Mouse (Mus musculus) naive thymus-derived CD4-positive, alpha-beta T cell, adult 2 months (primary cell): ENCODE measurements around the gene Ube2e1.
A peak's percentile ranks its signal among the peaks of the same experiment; 100 is the strongest.

Experiments used
- DNase-seq: peaks from one replicate; pipeline ENCODE4 v3.0.0-alpha.2; 2011; ENCODE audit warnings: low read depth

The Ube2e1 gene

DNA sequence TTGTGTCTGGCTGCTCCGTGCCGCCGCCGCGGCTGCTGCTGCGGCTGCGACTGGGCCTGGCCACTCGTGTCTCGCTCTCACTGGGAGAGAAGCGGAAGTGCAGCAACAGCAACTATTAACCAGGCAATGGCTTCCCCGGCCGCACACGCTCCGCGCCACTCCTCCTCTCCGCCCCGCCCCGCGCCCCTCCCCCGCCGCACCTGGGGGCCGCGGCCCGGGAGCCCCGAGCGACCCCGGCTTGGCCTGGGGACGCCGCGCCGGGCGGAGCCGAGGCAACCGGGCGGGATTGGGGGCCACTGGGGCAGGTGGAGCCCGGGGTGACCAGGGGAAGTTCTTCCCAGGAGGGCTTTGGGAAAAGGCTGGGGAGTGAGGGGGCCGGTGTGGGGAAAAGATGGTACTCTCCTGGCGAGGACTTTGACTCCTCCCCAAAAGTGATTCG lies at the start of gene Ube2e1:
TSS of gene Ube2e1 (minus strand) at position 167 of the 439 bp plus-strand sequence.
- DNase-seq: peak; percentile 82

DNA sequence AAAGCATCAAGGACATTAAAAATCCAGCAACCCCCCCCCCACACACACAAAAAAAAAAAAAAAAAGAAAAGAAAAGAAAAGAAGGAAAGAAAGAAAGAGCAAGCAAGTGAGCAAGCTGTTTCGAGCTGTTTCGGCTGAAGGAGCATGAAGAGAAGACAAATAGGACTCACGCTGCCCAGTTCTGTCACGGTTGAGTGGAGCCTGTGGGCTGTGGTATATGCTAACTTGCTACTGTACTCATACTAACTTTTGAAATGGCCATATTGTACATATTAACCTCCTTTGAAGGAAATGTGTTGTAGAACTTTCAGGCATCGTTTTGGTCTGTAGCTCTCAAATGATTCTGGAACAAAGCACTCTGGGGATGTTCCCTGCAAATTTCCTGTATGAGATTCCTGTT lies 48.2 kb upstream of the Ube2e1 start:
- DNase-seq: no peak

DNA sequence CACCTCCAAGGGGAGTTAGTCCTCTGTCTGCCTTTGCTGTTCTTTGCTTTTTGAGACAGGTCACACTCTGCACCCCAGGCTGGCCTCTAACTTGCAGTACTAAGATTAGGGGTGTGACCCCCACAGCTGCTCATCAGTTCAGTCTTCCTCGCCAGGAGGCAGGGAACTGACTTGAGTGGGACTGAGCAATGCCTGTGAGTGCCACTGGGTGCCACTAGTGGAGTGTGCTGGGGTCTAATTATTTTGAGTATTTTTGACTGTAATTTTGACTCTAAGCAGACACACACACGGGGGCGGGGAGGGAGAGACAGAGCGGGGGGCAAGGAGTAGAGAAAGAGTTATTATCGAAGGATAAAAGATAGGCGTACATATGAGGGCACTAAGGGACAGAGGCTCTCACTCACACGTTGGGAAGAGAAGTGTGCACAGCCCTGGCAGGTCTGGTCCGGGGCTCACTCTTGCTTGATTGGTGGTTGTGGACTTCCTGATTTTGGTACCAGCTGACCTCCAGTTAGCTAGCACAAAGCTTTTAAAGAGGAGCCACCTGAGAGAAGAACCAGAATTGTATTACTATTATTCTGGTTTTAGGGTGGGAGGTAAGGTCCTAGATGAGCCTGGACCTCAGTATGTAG lies 46.4 kb upstream of the Ube2e1 start:
- DNase-seq: no peak

DNA sequence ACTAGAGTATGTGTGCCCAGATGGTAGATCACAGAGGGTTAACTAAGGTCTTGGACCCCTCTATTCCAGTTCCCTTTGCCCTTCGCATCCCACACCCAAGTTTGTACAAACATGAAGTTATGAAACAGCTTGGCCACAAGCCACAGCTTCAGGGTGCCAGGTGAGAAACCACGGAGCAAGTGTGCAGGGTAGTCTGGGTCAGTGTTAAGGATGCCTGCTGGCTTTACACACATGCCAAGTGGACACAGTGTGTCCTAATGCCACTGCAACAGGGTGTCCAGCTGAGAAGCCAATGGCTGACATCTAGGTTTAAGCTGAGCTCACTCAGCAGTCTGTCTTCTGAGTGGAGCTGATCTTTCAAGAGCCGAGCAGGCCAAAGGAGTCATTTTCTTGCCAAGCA lies 44.5 kb upstream of the Ube2e1 start:
- no peak for DNase-seq

DNA sequence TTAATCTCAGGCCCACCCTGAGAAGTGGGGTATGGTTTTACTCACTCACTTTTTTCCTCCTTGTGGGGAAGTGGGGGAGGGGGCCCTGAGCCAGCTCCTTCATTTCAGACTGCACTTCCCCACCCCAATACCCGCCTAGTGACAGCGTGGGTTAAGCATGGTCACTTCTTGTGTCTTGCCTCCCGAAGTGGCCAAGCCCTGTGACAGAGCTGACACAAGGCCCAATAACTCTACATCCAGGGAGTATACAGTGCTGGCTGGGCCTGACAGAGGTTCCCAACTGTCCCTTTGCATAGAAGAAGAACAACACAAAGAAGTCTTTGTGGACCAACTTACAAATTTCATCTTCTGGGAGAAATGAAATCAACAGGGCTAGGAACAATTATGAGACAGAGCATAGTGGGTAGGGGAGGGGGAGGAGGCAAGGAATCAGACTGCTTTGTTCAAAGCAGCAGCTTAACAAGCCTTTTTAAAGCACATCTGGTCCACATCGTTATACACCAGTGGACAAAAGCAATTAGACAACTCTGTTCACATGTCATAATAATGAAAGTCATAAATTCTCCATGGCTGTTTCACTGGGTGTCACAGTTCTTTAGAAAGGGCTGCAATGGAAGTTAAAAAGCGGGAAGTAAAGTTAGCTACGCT lies 42.2 kb upstream of the Ube2e1 start:
- no peak for DNase-seq

DNA sequence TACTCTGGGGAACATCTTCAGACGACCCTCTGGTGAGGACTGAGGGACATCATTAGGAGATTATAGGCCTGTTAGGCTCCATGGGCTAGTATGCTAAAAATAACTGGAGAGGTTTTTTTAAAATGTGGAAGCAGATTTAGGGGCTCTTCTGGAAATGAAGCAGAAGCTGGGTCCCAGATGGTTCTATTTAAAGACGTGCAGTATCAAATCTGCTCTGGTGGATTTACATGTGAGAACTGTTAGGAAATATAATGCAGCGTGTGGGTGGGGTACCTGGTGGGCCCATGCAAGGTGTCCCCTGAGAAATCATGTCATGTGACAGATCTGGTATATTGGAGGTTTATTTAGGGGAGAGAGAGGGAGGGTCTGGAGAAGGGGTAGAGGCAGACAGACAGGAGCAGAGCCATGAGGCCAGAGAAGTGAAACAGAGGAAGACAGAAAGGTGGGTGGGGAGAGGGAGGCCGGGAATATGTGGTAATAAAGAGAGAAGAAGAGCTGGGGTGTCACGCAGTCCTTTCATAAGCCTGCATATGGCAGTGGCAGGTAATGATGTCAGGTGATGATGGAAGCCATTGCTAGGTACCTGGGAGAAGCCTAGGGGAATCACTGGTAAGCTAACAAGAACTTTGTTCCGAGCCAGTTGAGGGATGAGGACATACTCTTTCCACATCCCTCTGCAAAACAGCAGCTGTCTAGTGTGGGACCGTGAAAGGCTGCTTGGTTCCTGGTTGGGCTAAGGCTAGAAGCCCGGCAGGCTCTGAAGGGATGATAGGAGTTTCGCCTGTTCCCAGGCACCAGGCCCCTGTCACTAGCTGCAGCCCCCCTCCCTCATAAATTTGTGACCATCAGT lies 41.3 kb upstream of the Ube2e1 start:
- no peak for DNase-seq

DNA sequence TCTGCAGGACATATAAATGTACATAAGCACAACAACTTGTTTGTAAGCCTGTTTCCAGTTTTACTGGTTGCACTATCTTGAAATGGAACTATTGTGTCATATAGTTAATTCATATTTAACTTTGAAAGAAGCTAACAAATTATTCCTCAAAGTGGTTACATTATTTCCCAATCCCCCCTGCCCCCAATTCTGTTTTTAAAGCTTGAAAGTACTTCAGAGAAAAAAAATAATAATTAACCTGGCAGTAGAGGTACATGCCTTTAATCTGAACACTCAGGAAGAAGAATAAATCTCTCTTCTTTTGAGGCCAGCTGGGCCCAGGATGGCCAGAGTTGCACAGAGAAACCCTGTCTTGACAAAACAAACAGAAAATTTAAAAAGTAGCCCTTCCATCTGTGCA lies 37.4 kb upstream of the Ube2e1 start:
- no peak for DNase-seq

DNA sequence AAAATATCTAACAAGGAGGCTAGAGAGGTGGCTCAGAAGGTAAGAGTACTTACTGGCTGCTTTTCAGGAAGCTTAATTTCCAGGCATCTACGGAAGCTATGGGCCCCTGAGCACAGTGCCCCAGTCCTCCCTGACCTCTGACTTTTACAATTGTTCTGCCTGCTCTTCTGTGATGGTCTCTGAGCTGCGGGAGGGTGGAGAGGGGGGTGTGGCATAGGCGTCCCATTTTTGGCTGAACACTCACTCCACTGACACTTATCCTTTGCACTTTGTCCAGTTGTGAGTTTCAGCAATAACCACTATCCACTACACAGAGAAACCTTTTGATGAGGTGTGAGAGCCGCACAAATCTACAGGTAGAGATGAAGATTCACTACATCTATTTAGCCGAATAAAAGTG lies 35.4 kb upstream of the Ube2e1 start:
- DNase-seq: no peak

DNA sequence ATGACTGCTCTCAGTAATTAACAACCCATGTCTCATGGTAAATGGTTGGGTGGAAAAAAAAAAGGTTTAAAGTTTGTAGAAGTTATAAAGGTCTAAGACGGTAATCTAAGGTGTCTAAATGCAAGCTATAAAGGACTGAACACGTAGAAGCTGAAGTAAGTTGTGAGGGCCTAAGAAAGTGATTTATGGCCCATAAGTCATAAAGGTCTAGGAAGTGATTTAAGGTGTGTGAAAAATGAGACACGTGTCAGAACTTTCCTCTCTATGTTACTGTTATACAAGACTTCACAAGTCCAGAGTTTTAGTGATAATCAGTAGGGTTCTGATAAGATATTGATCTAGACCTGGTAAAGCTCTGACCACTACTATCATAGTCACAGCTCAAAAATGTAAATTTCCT lies 32.7 kb upstream of the Ube2e1 start:
- no peak for DNase-seq

DNA sequence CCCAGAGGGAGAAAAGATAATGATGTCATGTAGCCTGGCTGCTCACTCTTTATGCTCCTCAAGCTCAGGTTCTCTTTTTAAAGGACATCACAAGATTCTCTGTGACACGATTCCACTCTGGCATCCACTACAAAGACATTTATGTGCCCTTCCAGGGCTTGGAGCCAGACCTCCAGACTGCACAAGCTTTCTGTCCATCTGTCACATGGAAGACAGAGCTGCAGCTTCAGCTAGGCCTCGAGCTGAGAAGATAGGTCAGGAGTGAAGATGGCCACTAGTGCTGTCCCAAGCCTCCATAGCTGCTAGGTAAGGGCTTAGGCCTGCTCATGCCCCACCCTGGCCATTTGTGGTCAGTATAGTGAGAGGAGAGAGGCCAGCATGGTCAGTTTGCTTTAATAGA lies 24.8 kb upstream of the Ube2e1 start:
- DNase-seq: no peak

DNA sequence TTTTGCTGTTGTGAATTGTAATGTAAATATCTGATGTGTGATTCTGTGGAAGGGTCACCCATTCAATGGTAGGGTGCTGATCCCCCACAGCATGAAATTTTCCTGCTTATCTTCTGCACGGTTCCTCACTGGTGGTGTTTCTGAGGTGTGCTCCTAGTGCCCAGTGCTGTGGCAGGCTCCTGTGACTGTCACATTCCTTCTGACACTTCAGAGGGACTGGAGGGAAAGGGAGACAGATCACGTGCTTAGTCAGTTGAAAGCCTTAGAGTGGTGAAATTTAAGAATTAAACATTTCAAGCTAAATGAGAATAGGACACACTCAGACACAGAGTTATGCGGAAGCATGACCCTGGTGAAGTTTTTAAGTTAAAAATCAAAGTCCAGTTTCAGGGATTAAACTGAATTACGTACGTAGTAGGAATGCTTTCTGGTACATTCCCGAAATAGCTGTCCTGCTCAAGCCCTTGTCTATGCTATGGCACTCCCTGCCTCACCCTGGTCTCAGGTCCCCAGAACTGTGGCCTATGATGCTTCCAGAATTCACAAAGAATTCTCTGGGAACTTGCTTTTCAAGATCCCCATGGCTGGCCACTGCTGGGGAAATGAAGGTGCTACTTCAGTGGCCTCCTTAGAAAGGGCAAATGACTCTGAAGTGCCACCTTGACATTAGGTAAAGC lies 24.0 kb upstream of the Ube2e1 start:
- no peak for DNase-seq

DNA sequence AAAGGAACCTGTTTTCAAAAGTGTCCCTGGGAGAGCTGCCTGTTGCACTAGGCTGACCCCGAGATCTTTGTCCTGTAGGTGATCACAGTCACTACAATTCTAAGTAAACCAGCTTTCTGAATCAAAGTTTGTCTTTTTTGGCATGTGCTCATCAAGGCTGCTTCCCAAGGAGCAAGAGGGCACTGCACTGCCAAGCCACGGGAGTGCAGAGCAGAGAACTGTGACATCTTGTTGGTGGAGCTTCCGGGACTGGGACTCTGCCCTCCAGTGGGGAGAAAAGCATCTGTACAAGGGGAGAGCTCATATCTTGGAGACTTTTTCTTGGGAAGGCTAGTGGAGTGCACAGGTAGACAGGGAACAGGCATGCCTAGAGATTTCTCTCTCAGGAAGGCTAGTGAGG lies 21.9 kb upstream of the Ube2e1 start:
- no peak for DNase-seq

DNA sequence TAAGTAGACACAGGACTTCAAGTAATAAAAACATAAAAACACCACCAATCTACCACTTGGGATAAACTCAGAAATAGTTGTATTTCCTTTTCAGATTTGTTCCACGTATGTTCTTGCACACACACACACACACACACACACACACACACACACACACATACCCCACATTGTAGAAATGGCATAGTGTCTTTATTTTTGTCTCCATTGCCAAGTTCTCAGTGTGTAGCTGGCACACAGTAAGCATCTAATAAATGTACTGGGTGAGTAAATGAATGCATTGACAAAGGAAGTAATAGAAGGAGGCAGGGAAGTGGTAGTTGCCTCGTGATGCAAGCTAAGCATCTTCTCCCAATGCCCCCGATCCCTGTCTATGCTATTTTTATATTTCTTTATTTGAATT lies 21.3 kb upstream of the Ube2e1 start:
- DNase-seq: no peak

DNA sequence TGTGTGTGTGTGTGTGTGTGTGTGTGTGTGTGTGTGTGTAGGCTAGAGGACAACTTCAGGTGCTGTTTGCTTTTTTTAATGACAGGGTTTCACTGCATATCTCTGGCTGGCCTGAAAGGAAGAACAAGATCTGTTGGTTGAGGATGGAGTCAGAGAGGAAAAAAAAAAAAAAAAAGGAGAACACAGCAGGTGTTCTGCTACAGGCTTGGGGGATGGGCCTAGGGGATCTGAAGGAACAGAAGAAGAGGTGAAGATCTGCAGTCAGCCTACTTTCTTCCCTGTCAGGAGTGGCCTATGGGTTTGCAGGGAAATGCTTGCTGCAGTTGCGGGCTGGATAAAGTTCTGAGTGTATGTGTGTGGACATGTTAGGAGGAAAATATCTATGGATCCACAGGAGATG lies 19.0 kb upstream of the Ube2e1 start:
- DNase-seq: no peak

DNA sequence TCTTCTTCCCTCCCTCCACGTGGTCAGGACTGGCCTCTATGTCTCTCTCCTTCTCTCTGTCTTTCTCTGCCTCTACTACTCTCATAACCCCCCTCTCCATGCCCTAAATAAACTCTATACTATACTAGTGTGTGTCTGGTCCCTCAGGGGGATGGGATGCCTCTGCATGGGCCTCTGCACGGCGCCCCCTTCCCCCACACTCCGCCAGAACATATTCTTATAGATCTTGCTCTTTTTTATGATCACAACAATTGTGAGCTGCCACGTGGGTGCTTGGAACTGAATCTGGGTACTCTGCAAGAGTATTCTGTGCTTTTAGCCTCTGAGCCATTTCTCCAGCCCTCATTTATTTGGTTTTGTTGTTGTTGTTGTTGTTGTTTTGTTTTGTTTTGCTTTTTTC lies 18.2 kb upstream of the Ube2e1 start:
- DNase-seq: no peak

DNA sequence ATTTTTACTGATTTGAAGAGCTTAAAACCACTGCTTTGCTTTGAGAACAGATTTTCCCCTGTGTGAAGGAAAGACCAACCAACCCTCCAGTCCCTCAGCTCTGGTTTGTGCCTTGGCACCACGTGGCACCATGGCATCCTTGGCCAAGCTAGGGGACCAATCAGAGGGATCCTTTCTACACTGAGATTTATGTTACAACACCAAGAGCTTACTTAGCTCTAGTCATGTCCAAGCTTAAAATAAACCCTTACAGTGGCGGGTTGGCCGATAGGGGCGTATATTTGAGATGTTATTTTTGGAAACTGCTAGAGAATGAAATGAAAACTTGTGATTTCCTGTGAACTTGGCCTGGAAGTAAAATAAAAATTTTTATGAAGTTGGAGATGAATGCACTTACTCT lies 11.9 kb upstream of the Ube2e1 start:
- no peak for DNase-seq

DNA sequence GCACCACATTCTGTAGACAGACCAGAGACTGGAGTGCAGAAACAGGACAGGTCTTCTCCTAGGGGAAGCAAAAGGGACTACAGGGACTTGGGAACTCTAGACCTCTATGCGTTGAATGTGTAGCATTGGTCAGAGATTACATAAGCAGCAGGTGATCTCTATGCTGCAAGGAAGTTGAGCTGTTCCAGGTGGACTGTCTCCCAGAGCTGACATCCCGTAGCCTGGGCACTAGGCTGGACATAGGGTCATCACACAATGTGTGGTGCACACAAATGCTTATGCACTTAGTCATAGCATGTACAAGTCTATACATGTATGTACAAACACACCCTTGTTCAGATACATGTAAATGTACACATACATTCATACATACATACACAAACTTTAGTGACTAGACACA lies 11.1 kb upstream of the Ube2e1 start:
- DNase-seq: no peak

DNA sequence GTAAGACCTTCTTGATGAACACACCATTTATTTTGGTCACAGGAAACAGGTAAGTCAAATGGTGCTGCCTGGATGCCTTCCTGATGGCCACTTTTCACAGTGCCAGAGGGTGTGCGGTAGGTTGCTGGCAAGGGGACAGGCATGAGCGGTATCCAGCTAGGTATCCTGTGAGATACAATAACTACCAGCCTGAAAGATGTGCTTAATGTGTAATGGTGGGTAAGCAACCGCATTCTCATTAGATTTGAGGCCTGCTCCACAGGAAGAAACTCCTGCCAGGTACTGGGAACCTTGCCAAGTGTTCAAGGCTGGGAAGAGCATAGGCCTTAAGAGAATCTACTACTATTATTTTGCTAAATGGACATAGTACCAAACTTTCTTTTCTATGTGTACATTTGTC lies 9.4 kb upstream of the Ube2e1 start:
- DNase-seq: no peak

DNA sequence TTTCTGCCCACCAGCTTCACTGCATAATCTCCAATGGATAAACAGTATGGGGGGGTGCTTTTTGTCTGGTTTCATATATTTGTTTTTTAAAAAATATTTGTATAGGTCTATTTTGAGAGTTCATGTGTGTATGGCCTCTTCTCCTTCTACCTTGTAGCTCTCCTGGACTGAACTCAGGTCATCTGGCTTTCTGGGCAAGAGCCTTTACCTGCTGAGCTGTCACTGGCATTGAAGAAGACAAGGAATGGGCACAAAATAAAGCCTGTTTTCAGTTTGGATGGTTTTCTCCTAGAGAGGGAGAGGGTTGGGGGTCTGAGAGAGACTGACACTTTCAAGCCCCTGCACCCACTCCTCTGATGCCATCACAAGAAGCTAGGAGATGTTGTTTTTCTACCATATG lies 4.4 kb upstream of the Ube2e1 start:
- DNase-seq: no peak

DNA sequence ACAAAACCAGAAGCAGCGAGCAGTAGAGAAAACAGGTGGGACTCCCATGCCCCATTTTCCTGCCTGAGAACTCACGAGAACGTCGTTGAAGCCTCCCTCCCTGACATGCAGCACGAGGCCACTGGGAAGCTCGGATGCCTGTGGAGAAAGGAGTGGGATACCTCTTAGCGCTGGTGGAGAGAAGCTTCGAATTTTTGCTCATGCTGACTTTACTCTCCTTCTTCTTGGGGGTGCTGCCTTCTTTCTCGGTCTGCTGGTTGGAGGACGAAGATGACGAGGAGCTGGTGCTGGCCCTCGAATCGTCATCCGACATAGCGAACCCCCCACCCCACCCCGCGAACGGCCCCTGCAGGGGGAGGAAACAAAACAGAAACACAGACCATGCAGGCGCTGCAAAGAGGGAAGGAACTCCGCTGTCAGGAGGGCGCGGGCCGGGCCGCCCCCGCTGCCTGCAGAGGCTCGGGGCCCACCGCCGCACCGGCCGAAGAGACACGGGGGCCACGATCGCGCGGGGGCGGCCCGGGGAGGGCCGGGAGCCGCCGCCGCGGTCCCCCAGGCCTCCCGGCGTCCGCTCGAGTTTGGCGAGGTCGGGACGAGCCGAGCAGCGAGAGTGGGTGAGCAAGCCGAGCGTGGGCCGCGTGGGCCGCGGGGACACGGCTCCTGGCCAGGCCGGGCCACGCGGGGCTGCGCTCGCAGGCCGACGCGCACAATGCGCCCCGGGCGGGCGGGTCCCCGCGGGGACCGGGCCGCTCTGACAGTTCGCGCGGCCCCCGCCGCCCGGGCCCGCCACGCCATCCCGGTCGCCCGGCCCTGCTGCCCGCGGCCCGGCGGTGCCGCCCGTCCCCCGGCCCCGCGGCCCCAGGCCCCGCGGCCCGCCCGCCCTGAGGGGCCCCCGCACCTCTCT lies 618 bp downstream of the Ube2e1 start:
- DNase-seq: peak; percentile 52

DNA sequence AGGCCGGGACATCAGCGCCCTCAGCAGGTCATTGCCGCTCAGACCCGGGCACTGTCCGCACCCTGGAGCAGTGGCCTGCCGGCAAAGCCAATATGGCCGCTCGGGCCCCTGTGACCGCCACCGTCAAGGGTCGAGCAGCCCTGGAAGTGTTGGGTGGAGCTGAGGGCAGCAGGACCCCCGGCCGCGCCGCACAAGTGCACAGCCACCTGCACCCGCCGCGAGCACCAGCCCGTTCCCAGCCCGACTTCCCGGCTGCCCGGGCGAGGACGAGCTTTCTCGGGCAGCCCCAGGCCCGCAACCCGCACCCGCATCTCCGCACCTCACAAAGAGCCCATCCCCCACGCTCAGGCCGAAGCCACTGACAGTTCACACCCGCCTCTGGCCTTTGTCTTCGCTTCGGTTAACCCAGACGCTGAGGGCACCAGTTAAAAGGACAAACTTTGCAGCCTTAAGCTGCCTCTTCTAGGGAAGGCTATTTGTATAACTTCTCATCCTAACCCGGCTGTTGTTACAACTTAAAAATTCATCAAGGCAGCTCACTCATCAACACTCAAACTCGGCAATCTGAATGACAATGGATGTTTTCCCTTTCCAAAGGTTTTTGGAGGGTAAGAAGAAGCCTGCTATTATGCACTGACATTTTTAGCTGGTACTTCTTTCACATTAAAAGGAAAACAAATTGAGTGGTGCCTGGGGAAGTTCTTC lies 4.5 kb downstream of the Ube2e1 start:
- DNase-seq: no peak
